Mouse (Mus musculus): ENCODE measurements around the gene Sapcd2. TPM values are rescaled to one million over a fixed set of nuclear protein-coding genes. Genes with fewer than 3 reads are reported as not detected.

Sapcd2 gene
- total RNA-seq, 2 experiments from 2014 or later, result 2.1 to 2.7 TPM

DNA sequence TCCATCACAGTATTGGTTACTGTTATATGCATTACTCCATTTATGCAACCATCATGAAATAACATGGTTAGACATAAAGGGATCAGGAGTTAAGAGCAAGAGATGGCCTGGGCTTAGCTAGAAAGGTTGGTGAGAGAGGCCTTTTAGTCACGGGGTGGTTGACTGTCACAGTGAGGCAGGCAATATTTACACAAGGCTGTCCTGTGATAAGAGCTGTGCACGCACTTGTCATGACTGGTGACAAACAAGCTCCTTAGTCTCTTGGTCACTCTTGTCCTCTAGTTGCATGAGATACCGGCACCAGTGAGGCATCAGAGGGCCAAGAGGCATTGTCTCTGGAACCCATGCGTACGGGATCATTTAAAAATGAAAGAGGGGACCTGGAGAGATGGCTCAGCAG, 12.4 kb downstream of the Sapcd2 start:
- H3K4me3 ChIP-seq, result no peak overlapping the region
- no peak for TF ChIP-seq CTCF (IDR thresholded peaks at IDR 0.05)
- intact Hi-C loops (cut with DNase I), result no loop called here
- no peak for DNase-seq (ENCODE audit: extremely low spot score in 1 of 2, low spot score in 2 of 2)
- no peak overlapping the region for H3K27ac ChIP-seq

- Histone ChIP-seq H3K27ac (no peak overlapping the region), H3K4me3 (no peak overlapping the region)
- no peak for DNase-seq (ENCODE audit: extremely low spot score in 1 of 2, low spot score in 2 of 2)
- intact Hi-C loops (cut with DNase I), result no loop called here
- TF ChIP-seq CTCF (IDR thresholded peaks at IDR 0.05), result no peak
These were observed 19.1 kb downstream of the Sapcd2 start for GRCm38 (mm10) chr2:25391266-25391665.

DNA sequence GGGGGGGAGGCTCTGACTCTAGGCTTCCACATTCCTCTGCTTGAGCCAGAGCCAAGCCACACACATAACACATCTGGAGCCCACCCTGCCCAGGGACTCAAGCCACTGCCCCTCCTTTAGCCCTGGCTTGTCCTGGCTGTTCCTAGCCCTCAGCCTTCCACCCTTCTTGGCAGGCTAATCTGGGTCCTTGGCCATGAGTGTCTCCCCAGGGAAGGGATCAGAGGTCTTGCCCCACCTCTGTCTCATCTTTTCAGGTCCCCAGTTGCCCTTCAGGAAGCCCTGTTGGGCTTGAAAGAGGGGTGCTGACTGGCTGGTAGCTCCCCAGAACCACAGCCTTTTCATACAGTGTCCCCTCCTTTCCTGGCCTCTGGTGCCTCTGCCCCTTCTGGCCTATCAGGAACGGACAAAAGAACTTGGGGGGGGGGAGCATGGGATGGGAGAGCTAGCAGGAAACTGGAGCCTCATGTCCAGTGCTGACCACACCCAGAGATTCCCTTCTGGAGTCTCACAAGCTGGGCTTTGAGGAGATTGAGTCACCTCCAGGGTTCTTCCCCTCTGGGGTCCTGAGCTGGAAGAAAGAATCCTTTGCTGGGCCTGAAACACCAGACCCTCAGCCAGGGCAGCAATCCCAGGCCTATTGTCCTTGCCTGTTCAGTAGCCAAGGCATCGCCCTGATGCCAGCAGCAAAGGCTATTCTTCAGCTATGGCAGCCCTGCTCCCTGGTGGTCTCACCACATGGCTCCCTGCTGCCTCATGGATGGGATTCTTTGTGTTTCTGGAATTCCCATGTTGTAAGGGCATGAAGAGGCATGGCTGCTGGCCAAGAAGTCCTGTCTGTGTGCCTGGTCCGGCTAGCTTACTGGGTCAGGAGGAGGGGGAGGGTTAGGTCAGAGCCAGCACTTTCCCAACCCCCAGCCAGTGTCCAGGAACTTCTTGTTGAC, 22.4 kb downstream of the Sapcd2 start:
- intact Hi-C loops (cut with DNase I), result no loop called here
- H3K27ac ChIP-seq, result no peak overlapping the region; the same call in 1 of the 2 replicates
- TF ChIP-seq CTCF (IDR thresholded peaks at IDR 0.05), result no peak
- H3K4me3 ChIP-seq, result no peak overlapping the region
- DNase-seq (ENCODE audit: extremely low spot score in 1 of 2, low spot score in 2 of 2), result no peak

DNA sequence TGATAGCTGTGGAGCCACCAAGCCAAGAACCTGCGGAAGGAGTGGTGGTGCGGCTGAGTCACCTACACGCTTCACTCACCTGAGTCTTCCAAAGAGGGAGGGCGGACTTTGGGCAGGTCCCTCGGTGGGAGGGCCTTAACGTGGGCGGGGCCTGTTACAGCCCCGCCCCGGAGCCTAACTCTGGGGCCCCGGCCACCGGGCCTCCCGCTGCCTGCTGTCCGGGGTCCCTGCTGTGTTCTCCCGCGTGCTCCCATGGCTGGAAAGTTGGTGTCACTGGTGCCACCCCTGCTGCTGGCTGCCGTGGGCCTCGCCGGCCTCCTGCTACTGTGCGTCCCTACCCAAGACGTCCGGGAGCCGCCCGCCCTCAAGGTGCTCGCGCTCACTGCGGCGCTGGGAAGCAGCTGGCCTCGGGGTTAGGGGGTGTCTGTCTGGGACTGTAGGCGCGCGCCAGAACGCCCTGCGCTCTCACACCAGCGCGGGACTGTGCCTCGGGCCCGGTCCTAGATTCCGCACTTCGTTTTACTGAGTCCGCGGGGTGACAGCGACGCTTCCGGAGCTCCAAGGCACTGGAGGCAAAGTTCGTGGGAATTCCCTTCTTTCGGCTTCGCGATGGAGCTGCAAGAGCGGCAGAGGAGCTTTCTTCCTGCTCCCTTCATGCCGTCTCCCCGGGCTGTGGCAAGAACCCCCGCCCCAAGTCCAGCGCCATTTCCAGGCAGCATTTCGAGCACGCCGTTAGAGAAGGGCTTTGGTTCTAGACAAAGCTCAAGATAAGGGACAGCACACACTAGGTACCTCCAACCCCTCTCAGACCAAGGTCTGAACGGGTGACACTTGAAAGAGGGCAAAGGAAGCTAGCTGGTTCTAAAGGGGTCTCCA, 23.8 kb downstream of the Sapcd2 start, which contains the start of gene Entpd2:
Entpd2 (plus strand) TSS at position 154 of the 876 bp plus-strand sequence.
- intact Hi-C loops (cut with DNase I), result no loop called here
- peak within 1 kb of the TSS; percentile 72 for H3K27ac ChIP-seq

DNA sequence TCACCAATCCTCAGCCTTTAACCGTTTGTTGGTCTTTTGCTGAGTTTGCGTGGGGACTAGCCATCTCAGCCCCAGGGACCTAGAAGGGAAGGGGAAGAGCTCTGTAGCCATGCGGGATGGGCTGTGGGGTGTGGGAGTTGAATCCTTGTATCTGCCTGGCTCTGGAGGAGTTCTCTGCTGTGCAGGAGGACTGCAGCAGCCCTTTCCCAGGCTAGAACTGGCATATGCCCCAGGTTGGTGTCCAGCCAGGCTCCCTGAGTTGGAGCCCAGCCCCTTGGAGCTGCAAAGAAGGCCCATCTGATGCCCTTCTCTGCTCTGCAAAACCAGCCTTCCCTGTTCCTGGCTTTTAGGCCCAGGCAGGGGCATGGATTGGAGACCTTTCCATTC, 24.5 kb downstream of the Sapcd2 start:
- Histone ChIP-seq H3K4me3 (peak overlapping the region; percentile 40), H3K27ac (peak overlapping the region; percentile 72; the same call in 1 of the 2 replicates)
- intact Hi-C loops (cut with DNase I), result no loop called here
- DNase-seq (ENCODE audit: extremely low spot score in 1 of 2, low spot score in 2 of 2), result no peak
- TF ChIP-seq CTCF (IDR thresholded peaks at IDR 0.05), result no peak

More for the DNA sequence above, 23.8 kb downstream of the Sapcd2 start, which contains the start of gene Entpd2:
- peak; percentile 5 for TF ChIP-seq CTCF (IDR thresholded peaks at IDR 0.05)
- DNase-seq (ENCODE audit: extremely low spot score in 1 of 2, low spot score in 2 of 2), result no peak
- peak within 1 kb of the TSS; percentile 40 for H3K4me3 ChIP-seq

GRCm38 (mm10) chr2:25397010-25397409, 24.9 kb downstream of the Sapcd2 start:
- no peak overlapping the region for H3K4me3 ChIP-seq
- TF ChIP-seq CTCF (IDR thresholded peaks at IDR 0.05), result no peak
- intact Hi-C loops (cut with DNase I), result no loop called here

DNA sequence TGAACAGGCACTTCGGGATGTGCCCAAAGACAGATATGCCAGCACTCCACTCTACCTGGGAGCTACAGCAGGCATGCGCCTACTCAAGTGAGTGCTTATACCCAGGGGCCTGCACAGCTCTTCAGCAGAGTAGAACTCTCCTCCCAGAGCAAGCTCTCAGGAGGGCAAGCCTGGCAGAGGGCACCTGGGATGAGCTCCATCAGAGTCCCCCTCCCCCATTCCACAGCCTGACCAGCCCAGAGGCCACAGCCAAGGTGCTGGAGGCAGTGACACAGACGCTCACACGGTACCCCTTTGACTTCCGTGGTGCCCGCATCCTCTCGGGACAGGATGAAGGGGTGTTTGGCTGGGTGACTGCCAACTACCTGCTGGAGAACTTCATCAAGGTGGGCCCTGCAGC, 25.9 kb downstream of the Sapcd2 start:
- no peak for TF ChIP-seq CTCF (IDR thresholded peaks at IDR 0.05)
- H3K27ac ChIP-seq, result no peak overlapping the region
- intact Hi-C loops (cut with DNase I), result no loop called here
- no peak for DNase-seq (ENCODE audit: extremely low spot score in 1 of 2, low spot score in 2 of 2)
- no peak overlapping the region for H3K4me3 ChIP-seq

More at GRCm38 (mm10) chr2:25397010-25397409, 24.9 kb downstream of the Sapcd2 start:
- H3K27ac ChIP-seq, result peak overlapping the region; percentile 72; the same call in 1 of the 2 replicates
- no peak for DNase-seq (ENCODE audit: extremely low spot score in 1 of 2, low spot score in 2 of 2)

DNA sequence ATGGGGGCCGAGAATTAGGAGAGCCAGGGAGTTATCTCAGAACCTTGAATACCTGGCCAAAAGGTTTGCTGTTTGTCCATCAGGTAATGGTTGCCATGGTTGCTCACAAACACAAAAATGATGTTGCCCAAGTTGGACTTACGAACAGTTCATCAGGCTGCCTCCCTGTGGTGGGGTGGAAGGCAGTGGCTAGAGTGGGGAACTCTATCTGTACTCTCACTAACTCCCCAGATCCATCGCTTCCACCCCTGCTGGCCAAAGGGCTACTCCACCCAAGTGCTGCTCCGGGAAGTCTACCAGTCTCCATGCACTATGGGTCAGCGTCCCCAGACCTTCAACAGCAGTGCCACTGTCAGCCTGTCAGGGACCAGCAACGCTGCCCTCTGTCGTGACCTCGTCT, 26.9 kb downstream of the Sapcd2 start, which contains the start of gene Npdc1:
Npdc1 (plus strand) TSS at position 301 of the 400 bp plus-strand sequence.
- intact Hi-C loops (cut with DNase I), result no loop called here
- no peak within 1 kb of the TSS for H3K27ac ChIP-seq
- no peak within 1 kb of the TSS for H3K4me3 ChIP-seq
- TF ChIP-seq CTCF (IDR thresholded peaks at IDR 0.05), result no peak
- no peak for DNase-seq (ENCODE audit: extremely low spot score in 1 of 2, low spot score in 2 of 2)

- TF ChIP-seq CTCF (IDR thresholded peaks at IDR 0.05), result no peak
- H3K27ac ChIP-seq, result no peak overlapping the region
- no peak for DNase-seq (ENCODE audit: extremely low spot score in 1 of 2, low spot score in 2 of 2)
- intact Hi-C loops (cut with DNase I), result no loop called here
- H3K4me3 ChIP-seq, result peak overlapping the region; percentile 39
These were observed 28.2 kb downstream of the Sapcd2 start for GRCm38 (mm10) chr2:25400291-25400690.

DNA sequence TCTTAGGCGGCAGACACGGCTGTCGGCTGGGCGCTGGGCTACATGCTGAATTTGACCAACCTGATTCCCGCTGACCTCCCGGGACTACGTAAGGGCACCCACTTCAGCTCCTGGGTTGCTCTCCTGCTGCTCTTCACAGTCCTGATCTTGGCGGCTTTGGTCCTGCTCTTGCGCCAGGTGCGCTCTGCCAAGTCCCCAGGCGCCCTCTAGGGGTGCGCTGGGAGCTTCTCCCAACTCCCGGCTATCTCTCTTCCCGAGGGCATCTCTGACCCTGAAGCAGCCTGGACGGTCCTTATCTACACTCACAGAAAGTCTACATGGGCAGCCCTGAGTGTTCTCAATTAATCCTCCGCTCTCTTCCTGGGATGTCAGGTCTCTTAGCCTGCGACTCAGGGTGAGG, 28.6 kb downstream of the Sapcd2 start:
- Histone ChIP-seq H3K4me3 (peak overlapping the region; percentile 39), H3K27ac (no peak overlapping the region)
- DNase-seq (ENCODE audit: extremely low spot score in 1 of 2, low spot score in 2 of 2), result peak; percentile 59 to 65
- TF ChIP-seq CTCF (IDR thresholded peaks at IDR 0.05), result peak; percentile 83
- intact Hi-C loops (cut with DNase I), result no loop called here

DNA sequence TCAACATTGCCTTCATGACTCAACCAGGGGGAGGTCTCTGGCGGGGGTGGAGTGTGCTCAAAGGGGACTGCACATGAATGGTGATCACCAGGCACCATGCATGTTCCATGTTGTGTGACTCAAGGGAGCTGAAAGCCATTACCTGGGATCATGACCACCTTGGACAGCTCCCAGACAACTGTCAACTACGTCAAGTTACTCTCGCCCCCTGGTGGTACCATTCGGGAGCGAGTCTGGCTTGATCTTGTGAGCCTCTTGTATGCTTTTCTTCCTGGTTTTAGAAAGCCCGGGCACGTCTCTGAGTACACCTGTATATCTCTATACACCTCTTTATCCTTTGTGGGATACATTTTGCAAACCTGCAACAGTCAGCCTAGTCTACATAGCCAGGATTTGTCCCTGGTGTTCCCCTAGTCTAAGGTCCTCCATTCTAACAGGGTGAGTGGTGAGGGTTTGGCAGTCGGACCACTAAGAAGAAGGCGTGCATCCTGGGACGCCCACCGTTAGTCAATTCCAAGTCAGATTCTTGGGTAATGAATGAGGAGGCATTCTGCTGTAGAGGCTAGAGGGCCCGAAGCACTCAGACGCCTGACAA, 30.4 kb downstream of the Sapcd2 start:
- Histone ChIP-seq H3K27ac (peak overlapping the region; percentile 97), H3K4me3 (peak overlapping the region; percentile 80)
- TF ChIP-seq CTCF (IDR thresholded peaks at IDR 0.05), result peak; percentile 65
- peak; percentile 55 to 63 for DNase-seq (ENCODE audit: extremely low spot score in 1 of 2, low spot score in 2 of 2)
- intact Hi-C loops (cut with DNase I), result loop anchor here (2.0 kb wide), 2 partner anchors 30 to 70 kb away; partner anchors contain the start of genes Man1b1 and Sapcd2
